Mouse (Mus musculus): Measurements from ENCODE around the gene Apold1.

The Apold1 gene

GRCm38 (mm10) chr6:134983529-134984370 is 2.2 kb downstream of the Apold1 start:
- peak; percentile 89 to 93 for DNase-seq

- peak in 1 of 2 experiments; percentile 20 for DNase-seq
Observed at GRCm38 (mm10) chr6:134984748-134985147, 3.2 kb downstream of the Apold1 start.

- DNase-seq, result no peak
Observed at GRCm38 (mm10) chr6:134988377-134988776, 6.9 kb downstream of the Apold1 start.

GRCm38 (mm10) chr6:134990674-134991073 is 9.2 kb downstream of the Apold1 start:
- DNase-seq, result no peak

GRCm38 (mm10) chr6:134994031-134994651 is 12.6 kb downstream of the Apold1 start:
- no peak for DNase-seq

GRCm38 (mm10) chr6:134994985-134995384 is 13.5 kb downstream of the Apold1 start:
- no peak for DNase-seq

GRCm38 (mm10) chr6:134996918-134997317 is 15.4 kb downstream of the Apold1 start:
- DNase-seq, result no peak

GRCm38 (mm10) chr6:134998076-134998475 is 16.6 kb downstream of the Apold1 start:
- no peak for DNase-seq

GRCm38 (mm10) chr6:134998781-134999180 is 17.3 kb downstream of the Apold1 start:
- DNase-seq, result no peak

- DNase-seq, result no peak
Observed at GRCm38 (mm10) chr6:135000272-135000671, 18.8 kb downstream of the Apold1 start.

- no peak for DNase-seq
Observed at GRCm38 (mm10) chr6:135001991-135002390, 20.5 kb downstream of the Apold1 start.

- no peak for DNase-seq
Observed at GRCm38 (mm10) chr6:135006372-135006771, 24.9 kb downstream of the Apold1 start.

- DNase-seq, result peak; percentile 95 to 98
Observed at GRCm38 (mm10) chr6:135011048-135011733, 29.7 kb downstream of the Apold1 start, which contains the start of gene Ddx47. Gene Ddx47, plus strand, starts transcription at chr6:135011612.

- DNase-seq, result no peak
Observed at GRCm38 (mm10) chr6:135011734-135012116, 30.2 kb downstream of the Apold1 start.

- no peak for DNase-seq
Observed at GRCm38 (mm10) chr6:135017211-135017610, 35.7 kb downstream of the Apold1 start.

GRCm38 (mm10) chr6:135019564-135019963 is 38.0 kb downstream of the Apold1 start:
- no peak for DNase-seq

- DNase-seq, result no peak
Observed at GRCm38 (mm10) chr6:135021633-135022032, 40.1 kb downstream of the Apold1 start.

GRCm38 (mm10) chr6:135023379-135023778 is 41.9 kb downstream of the Apold1 start:
- no peak for DNase-seq

GRCm38 (mm10) chr6:135024781-135025420 is 43.4 kb downstream of the Apold1 start:
- no peak for DNase-seq

- DNase-seq, result peak in 1 of 2 experiments; percentile 9
Observed at GRCm38 (mm10) chr6:135026232-135026631, 44.7 kb downstream of the Apold1 start.

- no peak for DNase-seq
Observed at GRCm38 (mm10) chr6:135026755-135027154, 45.2 kb downstream of the Apold1 start.

GRCm38 (mm10) chr6:135029246-135029645 is 47.7 kb downstream of the Apold1 start:
- no peak for DNase-seq

All from cerebellum, postnatal 36 days (tissue).